Comparison of ENCODE assay signal across 9 mouse cellular contexts in genomic region chr12:103492767-103493166, GRCm38 (mm10). TPM values are rescaled to one million over a fixed set of nuclear protein-coding genes. Genes with fewer than 3 reads are reported as not detected.
DNase-seq lines count a peak whose midpoint lies in the region; ATAC-seq and TF ChIP-seq lines count a peak whose summit lies in the region.
"Had no signal": no experiment of that assay in that cellular context is flagged by ENCODE, and none has a peak within 500 bp of the region (broad histone marks: within the 10 kb centered on the region; RNA-seq: fewer than 3 reads in every experiment).

No protein-coding gene starts in this region.

- no peak overlapping the region for H3K9ac ChIP-seq in intestine, embryonic 14.5 days (ENCODE audit: low read length)
- no peak overlapping the region for H3K9ac ChIP-seq in midbrain, postnatal 0 days (replicated peaks; ENCODE audit: low read length, poor library complexity, severe bottlenecking)
- H3K9ac ChIP-seq: embryonic facial prominence, embryonic 13.5 days had no signal

- H3K27ac ChIP-seq in intestine, embryonic 14.5 days (ENCODE audit: low read depth), result no peak overlapping the region
- H3K27ac ChIP-seq in midbrain, postnatal 0 days (ENCODE audit: low read depth, low read length), result no peak overlapping the region
- H3K27ac ChIP-seq: embryonic facial prominence, embryonic 13.5 days had no signal

- no peaks in the 10 kb centered on the region for H3K4me1 ChIP-seq in intestine, embryonic 14.5 days (replicated peaks; ENCODE audit: control insufficient read depth, insufficient read depth, low read length)
- H3K4me1 ChIP-seq in midbrain, postnatal 0 days (ENCODE audit: insufficient read depth, low read length), result no peaks in the 10 kb centered on the region

- H3K36me3 ChIP-seq in intestine, embryonic 14.5 days (ENCODE audit: control insufficient read depth, insufficient read depth, low read length), result no peaks in the 10 kb centered on the region
- H3K36me3 ChIP-seq in midbrain, postnatal 0 days (ENCODE audit: insufficient read depth, low read length), result no peaks in the 10 kb centered on the region
- H3K36me3 ChIP-seq: embryonic facial prominence, embryonic 13.5 days had no signal

- 35% methylated on average over 5 of the region's 5 CpGs for WGBS in intestine, embryonic 14.5 days
- WGBS in midbrain, postnatal 0 days, result 39% methylated on average over 5 of the region's 5 CpGs

- no peak overlapping the region for H3K4me2 ChIP-seq in intestine, embryonic 14.5 days (ENCODE audit: low read length)
- H3K4me2 ChIP-seq in midbrain, postnatal 0 days (ENCODE audit: low read depth, low read length, poor library complexity, severe bottlenecking), result no peak overlapping the region
- H3K4me2 ChIP-seq: embryonic facial prominence, embryonic 13.5 days had no signal

- intact Hi-C loops in left cerebral cortex, postnatal 14 days (cut with DNase I), result loop anchor here (2.0 kb wide), 1 partner anchor 66 kb away; no protein-coding TSS in a partner anchor

- DNase-seq in ovary, postnatal 10 days (ENCODE audit: low spot score), result peak; percentile 41
- DNase-seq in ovary, postnatal 36 days (ENCODE audit: low spot score), result no peak
- DNase-seq in intestine, embryonic 14.5 days (ENCODE audit: low spot score), result peak; percentile 85
- DNase-seq in left cerebral cortex, postnatal 14 days (ENCODE audit: low spot score in 2 of 2), result peak; percentile 79 to 80
- DNase-seq in midbrain, postnatal 0 days (ENCODE audit: low spot score), result peak; percentile 78
- DNase-seq in thymus, adult 18-20 months, result peak; percentile 14 to 43

- H3K4me3 ChIP-seq in intestine, embryonic 14.5 days (ENCODE audit: low read depth, low read length), result no peak overlapping the region
- H3K4me3 ChIP-seq in midbrain, postnatal 0 days (ENCODE audit: low read depth, low read length), result no peak overlapping the region
- H3K4me3 ChIP-seq: embryonic facial prominence, embryonic 13.5 days had no signal

- H3K27me3 ChIP-seq in intestine, embryonic 14.5 days (replicated peaks; ENCODE audit: control insufficient read depth, insufficient read depth, low read length), result no peaks in the 10 kb centered on the region
- no peaks in the 10 kb centered on the region for H3K27me3 ChIP-seq in midbrain, postnatal 0 days (ENCODE audit: insufficient read depth, low read length)
- H3K27me3 ChIP-seq: embryonic facial prominence, embryonic 13.5 days had no signal

- H3K9me3 ChIP-seq in intestine, embryonic 14.5 days (ENCODE audit: control insufficient read depth, low read length), result no peaks in the 10 kb centered on the region
- no peaks in the 10 kb centered on the region for H3K9me3 ChIP-seq in midbrain, postnatal 0 days (ENCODE audit: low read length)
- H3K9me3 ChIP-seq: embryonic facial prominence, embryonic 13.5 days had no signal

- peak; percentile 91 for TF ChIP-seq CTCF in midbrain, postnatal 0 days (IDR thresholded peaks at IDR 0.05)

- peak; percentile 77 for ATAC-seq in cerebellum, adult (ENCODE audit: insufficient number of reproducible peaks, low FRiP score, low TSS enrichment)
- ATAC-seq in frontal cortex, adult (ENCODE audit: low TSS enrichment), result peak; percentile 67
- peak; percentile 33; the same call in 1 of the 2 replicates for ATAC-seq in intestine, embryonic 14.5 days (replicated peaks; ENCODE audit: low FRiP score, low TSS enrichment, low read depth)
- ATAC-seq in midbrain, postnatal 0 days (ENCODE audit: low FRiP score), result no peak; the same call in 1 of the 2 replicates

RNA-seq across cellular contexts. Expression of gene Ifi27l2b, which starts 35.7 kb away (rescaled TPM):
- 6.5 and 8.5 TPM in 2 replicates for polyA plus RNA-seq in intestine, embryonic 14.5 days (2014; fragmentation: Nextera tagmentation; extraction: Ambion mirVana)
- total RNA-seq in left cerebral cortex, postnatal 14 days (2021), result not detected
- not detected in 2 replicates for total RNA-seq in midbrain, postnatal 0 days (2014; rRNA removed)
- not detected in 2 replicates for polyA plus RNA-seq in midbrain, postnatal 0 days (2015; fragmentation: Nextera tagmentation; extraction: Ambion mirVana)
- polyA plus RNA-seq: embryonic facial prominence, embryonic 13.5 days had no signal

RNA-seq across cellular contexts. Expression of gene Ppp4r4, which starts 39.3 kb away (rescaled TPM):
- polyA plus RNA-seq in intestine, embryonic 14.5 days (2014; fragmentation: Nextera tagmentation; extraction: Ambion mirVana), result 1.2 and 1.8 TPM in 2 replicates
- 10 to 100 TPM; 14.5 to 14.6 TPM for total RNA-seq in left cerebral cortex, postnatal 14 days (2021)
- total RNA-seq in midbrain, postnatal 0 days (2014; rRNA removed), result 8.4 and 12.6 TPM in 2 replicates
- polyA plus RNA-seq in midbrain, postnatal 0 days (2015; fragmentation: Nextera tagmentation; extraction: Ambion mirVana), result 3.2 and 3.3 TPM in 2 replicates

RNA-seq across cellular contexts. Expression of gene Ifi27l2a, which starts 49.3 kb away (rescaled TPM):
- polyA plus RNA-seq in intestine, embryonic 14.5 days (2014; fragmentation: Nextera tagmentation; extraction: Ambion mirVana), result 16.4 and 23.2 TPM in 2 replicates
- 1 to 10 TPM; 2.5 to 3.3 TPM for total RNA-seq in left cerebral cortex, postnatal 14 days (2021)
- total RNA-seq in midbrain, postnatal 0 days (2014; rRNA removed), result 1.7 TPM in 2 replicates
- 10.3 and 12.7 TPM in 2 replicates for polyA plus RNA-seq in midbrain, postnatal 0 days (2015; fragmentation: Nextera tagmentation; extraction: Ambion mirVana)

RNA-seq across cellular contexts. Expression of gene Ifi27, which starts 58.8 kb away (rescaled TPM):
- 37.9 and 42.5 TPM in 2 replicates for polyA plus RNA-seq in intestine, embryonic 14.5 days (2014; fragmentation: Nextera tagmentation; extraction: Ambion mirVana)
- 10 to 100 TPM; 27.2 to 34.9 TPM for total RNA-seq in left cerebral cortex, postnatal 14 days (2021)
- 16.2 and 24.4 TPM in 2 replicates for total RNA-seq in midbrain, postnatal 0 days (2014; rRNA removed)
- polyA plus RNA-seq in midbrain, postnatal 0 days (2015; fragmentation: Nextera tagmentation; extraction: Ambion mirVana), result 23.3 and 26.2 TPM in 2 replicates
